Mouse (Mus musculus) MEL (cell line): ENCODE results near the gene Tap2.

Source experiments
- CTCF ChIP-seq, 3 experiments: IDR thresholded peaks in 2 of 3; conservative IDR thresholded peaks in 1 of 3; 2 replicates each; pipeline ENCODE4 v1.5.1; 2011 to 2012; ENCODE audit warnings: low read length in 3 of 3, low read depth in 2 of 3, mild to moderate bottlenecking in 2 of 3, improper control_type of control experiment in 1 of 3, inconsistent platforms in 1 of 3, mixed read lengths in 1 of 3, moderate library complexity in 1 of 3; ENCODE audit not compliant: control insufficient read depth in 1 of 3, insufficient read depth in 1 of 3, poor library complexity in 1 of 3, severe bottlenecking in 1 of 3
- E2F4 ChIP-seq: IDR thresholded peaks from 2 replicates; pipeline ENCODE4 v1.6.1; 2011; ENCODE audit warnings: low read depth, low read length, improper control_type of control experiment, borderline replicate concordance
- EP300 ChIP-seq, 2 experiments: IDR thresholded peaks; 2 replicates each; pipeline ENCODE4 v1.6.1; 2011; ENCODE audit warnings: improper control_type of control experiment in 2 of 2, low read length in 2 of 2, low read depth in 1 of 2, mild to moderate bottlenecking in 1 of 2
- GATA1 ChIP-seq: IDR thresholded peaks from 2 replicates; pipeline ENCODE4 v1.6.1; 2011; ENCODE audit warnings: low read depth, low read length, improper control_type of control experiment
- HCFC1 ChIP-seq: IDR thresholded peaks from 2 replicates; pipeline ENCODE4 v1.6.1; 2012; ENCODE audit warnings: low read depth, mild to moderate bottlenecking, inconsistent platforms, low read length, improper control_type of control experiment, moderate library complexity
- JUND ChIP-seq: IDR thresholded peaks from 2 replicates; pipeline ENCODE4 v1.6.1; 2011; ENCODE audit warnings: low read depth, mild to moderate bottlenecking, improper control_type of control experiment, low read length
- MAX ChIP-seq: IDR thresholded peaks from 2 replicates; pipeline ENCODE4 v1.6.1; 2011; ENCODE audit warnings: low read length, improper control_type of control experiment
- MEF2A ChIP-seq: IDR thresholded peaks from 2 replicates; pipeline ENCODE4 v1.6.1; 2014; ENCODE audit warnings: low read depth, mild to moderate bottlenecking, inconsistent platforms, low read length, improper control_type of control experiment; ENCODE audit not compliant: poor library complexity, insufficient replicate concordance, severe bottlenecking; ENCODE audit errors: extremely low read depth
- POLR2A ChIP-seq, 2 experiments: IDR thresholded peaks; 2 replicates each; pipeline ENCODE4 v1.6.1; 2011 to 2012; ENCODE audit warnings: low read length in 2 of 2, mild to moderate bottlenecking in 2 of 2, control low read depth in 1 of 2, improper control_type of control experiment in 1 of 2, low read depth in 1 of 2, moderate library complexity in 1 of 2; ENCODE audit not compliant: control insufficient read depth in 1 of 2, insufficient read depth in 1 of 2, poor library complexity in 1 of 2
- TBP ChIP-seq: IDR thresholded peaks from 2 replicates; pipeline ENCODE4 v1.8.0; 2011; ENCODE audit warnings: low read depth, low read length, improper control_type of control experiment

DNA sequence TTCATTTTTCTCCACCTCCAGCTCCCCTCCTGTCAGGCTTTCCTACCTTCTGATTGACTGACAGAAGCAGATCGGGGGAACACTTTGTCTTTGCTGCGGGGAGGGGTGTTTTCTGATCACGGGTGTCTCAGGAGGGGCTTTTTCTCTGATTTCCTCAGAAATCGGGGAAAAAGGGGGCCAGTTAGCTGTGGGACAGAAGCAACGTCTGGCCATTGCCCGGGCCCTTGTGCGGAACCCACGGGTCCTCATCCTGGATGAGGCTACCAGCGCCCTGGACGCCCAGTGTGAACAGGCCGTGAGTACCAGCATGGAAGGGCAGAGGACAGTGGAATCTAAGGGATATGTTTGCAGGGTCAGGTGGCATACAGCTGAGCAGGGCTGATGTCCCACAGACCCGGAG, 11.8 kb downstream of the Tap2 start:
- no peak for TF ChIP-seq JUND
- no peak for TF ChIP-seq CTCF (IDR thresholded peaks at IDR 0.05 in 2 of 3, conservative IDR thresholded peaks at IDR 0.05 in 1 of 3; ENCODE audit: control insufficient read depth in 1 of 3, insufficient read depth in 1 of 3, low read depth in 2 of 3, low read length in 3 of 3, poor library complexity in 1 of 3, severe bottlenecking in 1 of 3)
- no peak for TF ChIP-seq MAX
- no peak for TF ChIP-seq EP300 (IDR thresholded peaks at IDR 0.05; ENCODE audit: low read depth in 1 of 2, low read length in 2 of 2)
- TF ChIP-seq TBP = no peak
- no peak for TF ChIP-seq MEF2A
- no peak for TF ChIP-seq GATA1
- TF ChIP-seq E2F4 = no peak
- TF ChIP-seq POLR2A (IDR thresholded peaks at IDR 0.05; ENCODE audit: control insufficient read depth in 1 of 2, insufficient read depth in 1 of 2, low read depth in 1 of 2, low read length in 2 of 2, poor library complexity in 1 of 2) = no peak
- TF ChIP-seq HCFC1 = no peak
